Mouse (Mus musculus): Measurements from ENCODE around the gene L1cam.

DNA sequence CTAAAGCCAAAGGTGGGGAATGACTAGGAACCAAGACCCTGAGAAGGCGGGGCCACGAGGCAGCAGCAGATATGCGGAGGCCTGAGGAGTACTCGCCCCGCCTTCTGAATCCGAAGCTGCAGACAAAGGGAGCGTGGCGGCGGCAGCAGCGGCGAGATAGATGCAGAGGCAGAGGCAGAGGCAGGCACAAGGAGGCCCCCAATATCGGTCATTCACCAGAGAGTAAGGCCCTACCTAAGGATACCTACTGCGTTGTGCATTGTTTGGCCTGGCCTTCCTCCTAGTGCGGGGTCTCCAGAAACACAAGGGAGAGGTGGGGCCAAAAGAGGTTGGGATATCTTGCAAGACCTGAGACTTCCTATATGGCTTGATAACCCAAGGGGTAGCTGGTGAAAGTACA, 80.8 kb downstream of the L1cam start:
- TF ChIP-seq POLR2A (IDR thresholded peaks at IDR 0.05; ENCODE audit: borderline replicate concordance, insufficient read depth, low read length) (no peak), CTCF (IDR thresholded peaks at IDR 0.05; ENCODE audit: borderline replicate concordance, insufficient read depth, low read depth, low read length) (no peak)

Data from cerebellum, adult 2 months (tissue).